Mouse (Mus musculus) liver, adult 2 months (tissue): ENCODE results near the gene Rnf26. TPM values are rescaled to one million over a fixed set of nuclear protein-coding genes. Genes with fewer than 3 reads are reported as not detected.

ENCODE experiments used
- DNase-seq: peaks from one replicate; pipeline ENCODE4 v3.0.0-alpha.2; 2011; ENCODE audit warnings: low read depth, low spot score; ENCODE audit errors: extremely low read depth
- H3K27ac ChIP-seq: fragments of 200-500 bp; replicated peaks from 2 replicates; pipeline ENCODE4 v1.5.1; 2012; ENCODE audit warnings: low read depth, mild to moderate bottlenecking, control low read depth, inconsistent platforms, low read length; ENCODE audit not compliant: insufficient read depth
- H3K27me3 ChIP-seq: fragments of 200-500 bp; 2 replicates; pipeline ENCODE4 v1.6.1; 2012; ENCODE audit warnings: mild to moderate bottlenecking, moderate library complexity, low read length, inconsistent platforms; ENCODE audit not compliant: control insufficient read depth, insufficient read depth
- H3K36me3 ChIP-seq: fragments of 200-500 bp; 2 replicates; pipeline ENCODE4 v1.6.1; 2012; ENCODE audit warnings: low read length, inconsistent platforms; ENCODE audit not compliant: control insufficient read depth, insufficient read depth
- H3K4me1 ChIP-seq: fragments of 200-500 bp; 2 replicates; pipeline ENCODE4 v1.6.1; 2011; ENCODE audit warnings: low read length; ENCODE audit not compliant: control insufficient read depth, insufficient read depth
- H3K4me3 ChIP-seq: fragments of 200-500 bp; 2 replicates; pipeline ENCODE4 v1.5.1; 2011; ENCODE audit warnings: low read depth, mild to moderate bottlenecking, control low read depth, low read length, moderate library complexity; ENCODE audit not compliant: insufficient read depth
- H3K79me2 ChIP-seq: fragments of 200-500 bp; 2 replicates; pipeline ENCODE4 v1.6.1; 2012; ENCODE audit warnings: inconsistent platforms, mild to moderate bottlenecking, low read length, moderate library complexity; ENCODE audit not compliant: control insufficient read depth, insufficient read depth
- H3K9ac ChIP-seq: fragments of 200-500 bp; 2 replicates; pipeline ENCODE4 v1.6.1; 2012; ENCODE audit warnings: low read depth, mild to moderate bottlenecking, control low read depth, inconsistent platforms, low read length
- CTCF ChIP-seq: fragments of 200-500 bp; IDR thresholded peaks from 2 replicates; pipeline ENCODE4 v1.5.1; 2011; ENCODE audit warnings: low read depth, low read length, control low read depth
- POLR2A ChIP-seq: fragments of 200-500 bp; IDR thresholded peaks from 2 replicates; pipeline ENCODE4 v1.6.1; 2011; ENCODE audit warnings: low read length, control low read depth; ENCODE audit not compliant: insufficient read depth; ENCODE audit errors: extremely low read depth
- whole genome bisulfite sequencing: fragments of 180-500 bp; shearing (Covaris S2); methylation state at CpG from one replicate; pipeline ENCODE4 v1.1.7; 2018; 5-methylcytosine and 5-hydroxymethylcytosine counted together
- polyA plus RNA-seq: library from polyadenylated mRNA; depleted of rRNA; stranded (reverse); fragments of >200 nt; gene quantifications from 2 replicates; pipeline ENCODE4 v1.2.3, GENCODE M21; 2012
- total RNA-seq: library from RNA; depleted of rRNA; stranded (reverse); fragments of >200 nt; gene quantifications from 2 replicates; pipeline ENCODE4 v1.2.3, GENCODE M21; 2014

Gene Rnf26
- total and polyA plus RNA-seq, 2 experiments, result 3.1 to 19.0 TPM

GRCm38 (mm10) chr9:44078136-44078797 is 35.0 kb downstream of the Rnf26 start:
- H3K27ac ChIP-seq, result peak overlapping the region; percentile 16
- WGBS, result 61% methylated on average over 10 of the region's 10 CpGs

GRCm38 (mm10) chr9:44077266-44077910 is 35.9 kb downstream of the Rnf26 start:
- DNase-seq, result no peak
- Histone ChIP-seq H3K9ac (no peak overlapping the region), H3K27me3 (no peaks in the 10 kb centered on the region), H3K4me3 (no peak overlapping the region), H3K79me2 (no peaks in the 10 kb centered on the region), H3K27ac (no peak overlapping the region), H3K36me3 (no peaks in the 10 kb centered on the region), H3K4me1 (peaks cover 19% of the 10 kb centered on the region)
- TF ChIP-seq POLR2A (no peak), CTCF (no peak)
- WGBS, result 87% methylated on average over 11 of the region's 11 CpGs

More at GRCm38 (mm10) chr9:44078136-44078797, 35.0 kb downstream of the Rnf26 start:
- DNase-seq, result peak; percentile 48
- Histone ChIP-seq H3K27me3 (no peaks in the 10 kb centered on the region), H3K9ac (peak overlapping the region; percentile 11), H3K4me3 (no peak overlapping the region), H3K79me2 (no peaks in the 10 kb centered on the region), H3K4me1 (peaks cover 22% of the 10 kb centered on the region), H3K36me3 (no peaks in the 10 kb centered on the region)
- TF ChIP-seq CTCF, result no peak
- no peak for TF ChIP-seq POLR2A

- Histone ChIP-seq H3K36me3 (no peaks in the 10 kb centered on the region), H3K4me3 (no peak overlapping the region), H3K9ac (no peak overlapping the region), H3K27ac (no peak overlapping the region), H3K4me1 (peaks cover 19% of the 10 kb centered on the region), H3K79me2 (no peaks in the 10 kb centered on the region), H3K27me3 (no peaks in the 10 kb centered on the region)
- 25% methylated on average over 5 of the region's 5 CpGs for WGBS
- TF ChIP-seq CTCF (peak; percentile 59), POLR2A (no peak)
- peak; percentile 76 for DNase-seq
Observed at GRCm38 (mm10) chr9:44076764-44077120, 36.6 kb downstream of the Rnf26 start.

DNA sequence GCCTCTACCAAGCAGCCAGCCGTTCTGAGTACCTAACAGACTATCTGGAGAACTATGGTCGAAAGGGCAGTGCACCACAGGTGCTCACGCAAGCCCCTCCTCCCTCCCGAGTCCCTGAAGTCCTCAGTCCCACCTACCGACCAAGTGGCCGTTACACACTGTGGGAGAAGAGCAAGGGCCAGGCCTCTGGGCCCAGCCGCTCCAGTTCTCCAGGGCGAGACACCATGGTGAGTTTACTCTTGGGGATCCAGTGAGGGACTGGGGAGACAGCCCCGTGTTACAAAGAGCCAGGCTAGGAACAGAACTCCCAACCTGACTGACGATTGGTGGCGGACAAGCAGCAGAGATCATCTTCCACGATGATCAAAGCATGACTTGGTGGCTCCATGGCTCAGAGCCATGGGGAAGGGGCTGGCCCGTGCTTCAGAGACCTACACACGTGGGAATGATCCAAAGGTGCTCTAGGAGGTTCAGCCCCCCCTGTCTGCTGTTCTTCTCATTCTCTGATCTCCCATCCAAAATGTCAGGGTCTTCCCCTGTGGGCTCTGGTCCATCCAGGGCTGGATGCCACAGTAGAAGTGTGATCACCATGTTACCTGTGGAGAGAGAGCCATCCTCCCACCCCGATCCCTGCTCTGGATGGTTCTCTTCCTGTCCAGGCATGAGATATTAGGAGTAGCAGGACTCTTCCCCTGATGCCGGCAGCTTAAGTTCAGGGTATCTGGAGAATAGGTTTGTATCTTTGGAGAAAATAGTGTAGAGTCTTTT is 37.1 kb downstream of the Rnf26 start:
- no peak for DNase-seq
- no peak overlapping the region for H3K9ac ChIP-seq
- peaks cover 19% of the 10 kb centered on the region for H3K4me1 ChIP-seq
- no peak for TF ChIP-seq CTCF
- TF ChIP-seq POLR2A, result no peak
- H3K79me2 ChIP-seq, result no peaks in the 10 kb centered on the region
- H3K27me3 ChIP-seq, result no peaks in the 10 kb centered on the region
- H3K27ac ChIP-seq, result no peak overlapping the region
- WGBS, result 83% methylated on average over 16 of the region's 16 CpGs
- no peak overlapping the region for H3K4me3 ChIP-seq
- H3K36me3 ChIP-seq, result no peaks in the 10 kb centered on the region

DNA sequence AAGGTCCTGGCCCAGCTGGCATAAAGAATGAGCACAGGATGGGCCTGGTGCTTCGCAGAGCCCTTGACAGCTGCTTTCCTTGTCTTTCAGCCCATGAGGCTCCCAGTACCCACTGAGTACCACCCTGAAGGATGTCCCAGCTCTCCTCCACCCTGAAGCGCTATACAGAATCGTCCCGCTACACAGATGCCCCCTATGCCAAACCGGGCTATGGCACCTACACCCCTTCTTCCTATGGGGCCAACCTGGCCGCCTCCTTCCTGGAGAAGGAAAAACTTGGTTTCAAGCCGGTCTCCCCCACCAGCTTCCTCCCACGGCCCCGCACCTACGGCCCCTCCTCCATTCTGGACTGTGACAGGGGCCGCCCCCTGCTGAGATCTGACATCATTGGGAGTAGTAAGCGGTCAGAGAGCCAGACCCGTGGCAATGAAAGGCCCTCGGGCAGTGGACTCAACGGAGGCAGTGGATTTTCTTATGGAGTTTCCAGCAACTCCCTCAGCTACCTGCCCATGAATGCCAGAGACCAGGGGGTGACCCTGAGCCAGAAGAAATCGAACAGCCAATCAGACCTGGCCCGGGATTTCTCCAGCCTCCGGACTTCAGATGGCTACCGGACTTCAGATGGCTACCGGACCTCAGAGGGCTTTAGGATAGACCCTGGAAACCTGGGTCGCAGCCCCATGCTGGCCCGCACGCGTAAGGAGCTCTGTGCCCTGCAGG is 37.9 kb downstream of the Rnf26 start:
- 89% methylated on average over 24 of the region's 24 CpGs for WGBS
- Histone ChIP-seq H3K4me1 (peaks cover 19% of the 10 kb centered on the region), H3K27ac (no peak overlapping the region), H3K4me3 (no peak overlapping the region), H3K27me3 (no peaks in the 10 kb centered on the region), H3K36me3 (no peaks in the 10 kb centered on the region), H3K79me2 (no peaks in the 10 kb centered on the region), H3K9ac (no peak overlapping the region)
- TF ChIP-seq POLR2A (no peak), CTCF (no peak)
- DNase-seq, result no peak
